Mouse (Mus musculus): ENCODE data around the gene Rcbtb1. TPM values are rescaled to one million over a fixed set of nuclear protein-coding genes. Genes with fewer than 3 reads are reported as not detected.
"Not testable (repeated sequence)": the region's sequence is repeated elsewhere in the genome, so short reads cannot be mapped to it uniquely, and the experiment has no call there.

Rcbtb1 gene
- polyA plus RNA-seq, 1 experiment, result 9.6 TPM

DNA sequence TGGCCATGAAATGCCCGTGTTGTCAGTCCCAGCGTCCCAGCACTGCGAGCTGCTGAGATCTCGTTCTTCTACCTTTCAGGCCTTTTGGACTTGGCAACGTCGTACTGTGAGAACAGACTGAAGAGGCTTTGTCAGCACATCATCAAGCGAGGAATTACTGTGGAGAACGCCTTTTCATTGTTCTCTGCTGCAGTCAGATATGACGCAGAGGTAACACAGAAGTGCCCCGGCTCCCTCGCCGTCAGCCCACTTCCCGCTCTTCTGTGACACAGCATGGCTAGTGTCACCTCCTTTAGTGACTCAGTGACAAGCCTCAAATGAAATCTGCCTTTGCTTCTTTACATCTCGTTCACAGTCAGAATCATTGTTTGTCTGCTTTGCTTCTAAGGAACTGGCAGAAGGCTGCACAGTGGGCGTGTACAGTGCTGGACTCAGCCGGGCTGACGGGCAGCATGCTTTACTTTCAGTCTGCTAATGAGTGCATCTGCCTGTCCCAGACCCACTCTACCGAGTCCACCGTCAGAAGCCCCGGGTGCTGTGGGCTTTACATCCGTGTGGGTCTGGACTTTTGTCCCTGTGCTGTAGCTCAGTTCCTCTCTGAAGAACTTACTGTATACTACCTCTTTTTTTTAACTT is 29.4 kb downstream of the Rcbtb1 start:
- no peak overlapping the region for H3K4me3 ChIP-seq (ENCODE audit: insufficient read depth, low read depth, low read length)

DNA sequence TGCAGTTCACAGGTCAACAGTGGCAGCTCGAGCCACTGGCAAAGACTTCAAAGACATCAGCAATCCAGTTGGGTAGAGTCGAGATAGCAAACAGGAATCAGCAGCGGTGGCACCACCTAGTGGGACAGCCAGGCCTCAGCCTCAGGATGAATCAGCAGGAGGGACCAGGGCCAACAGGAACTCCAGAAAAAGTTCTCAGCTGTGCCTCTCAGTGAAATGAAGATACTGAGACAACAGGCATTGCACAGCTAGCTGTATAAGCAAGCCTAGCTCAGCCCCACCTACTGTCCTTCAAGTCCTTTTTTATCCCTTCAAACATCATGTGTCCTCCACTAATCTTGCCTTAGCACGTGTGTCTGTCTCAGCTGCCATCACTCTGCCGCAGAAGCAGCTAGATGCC is 31.0 kb downstream of the Rcbtb1 start:
- Histone ChIP-seq H3K4me3 (ENCODE audit: insufficient read depth, low read depth, low read length) (no peak overlapping the region), H3K27ac (replicated peaks; ENCODE audit: low read depth, low read length) (no peak overlapping the region), H3K4me1 (ENCODE audit: control insufficient read depth, insufficient read depth, insufficient read length, low read length) (no peaks in the 10 kb centered on the region)

More for the DNA sequence above, 29.4 kb downstream of the Rcbtb1 start:
- no peaks in the 10 kb centered on the region for H3K4me1 ChIP-seq (ENCODE audit: control insufficient read depth, insufficient read depth, insufficient read length, low read length)
- no peak overlapping the region for H3K27ac ChIP-seq (replicated peaks; ENCODE audit: low read depth, low read length)

DNA sequence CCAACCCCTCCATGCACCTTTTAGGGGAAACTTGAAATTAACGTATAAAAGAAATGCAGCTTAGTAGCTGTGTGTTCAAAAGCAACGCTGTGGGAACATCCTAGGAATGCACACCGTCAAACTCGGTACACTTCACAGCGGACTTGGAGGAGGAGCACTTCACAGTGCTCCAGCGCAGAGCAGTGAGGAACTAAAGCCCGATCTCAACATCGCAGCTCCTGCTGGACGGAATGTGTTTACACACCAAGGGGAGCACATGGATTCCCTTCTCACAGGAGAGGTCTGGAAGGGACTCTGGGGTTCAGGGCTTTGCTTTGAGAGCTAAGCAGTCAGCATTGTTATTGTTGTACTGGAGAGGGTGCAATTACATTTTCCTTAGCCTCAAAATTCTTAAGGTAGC is 32.6 kb downstream of the Rcbtb1 start:
- Histone ChIP-seq H3K27ac (replicated peaks; ENCODE audit: low read depth, low read length) (no peak overlapping the region), H3K4me3 (ENCODE audit: insufficient read depth, low read depth, low read length) (no peak overlapping the region), H3K4me1 (ENCODE audit: control insufficient read depth, insufficient read depth, insufficient read length, low read length) (no peaks in the 10 kb centered on the region)

DNA sequence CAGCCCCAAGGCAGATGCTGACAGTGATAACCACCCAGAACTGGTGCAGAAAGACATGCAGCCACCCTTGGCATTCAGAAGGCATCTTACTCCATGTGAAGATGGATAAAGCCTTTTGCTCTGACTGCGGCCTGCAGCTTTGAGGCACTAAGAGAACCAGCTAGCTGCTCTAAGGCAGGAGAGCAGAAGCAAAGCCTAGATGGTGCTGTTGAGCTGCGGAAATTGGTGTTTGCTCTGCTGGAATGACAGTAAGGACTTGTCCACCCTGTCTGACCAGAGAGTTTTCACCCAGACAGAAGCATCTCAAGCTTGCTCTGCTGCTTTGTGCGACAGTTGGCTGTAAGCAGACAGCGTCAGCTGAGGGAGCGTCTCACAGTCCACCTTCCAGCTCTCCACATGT is 49.3 kb downstream of the Rcbtb1 start:
- not testable (repeated sequence) for H3K27ac ChIP-seq (replicated peaks; ENCODE audit: low read depth, low read length); H3K4me3 ChIP-seq (ENCODE audit: insufficient read depth, low read depth, low read length); H3K4me1 ChIP-seq (ENCODE audit: control insufficient read depth, insufficient read depth, insufficient read length, low read length)

DNA sequence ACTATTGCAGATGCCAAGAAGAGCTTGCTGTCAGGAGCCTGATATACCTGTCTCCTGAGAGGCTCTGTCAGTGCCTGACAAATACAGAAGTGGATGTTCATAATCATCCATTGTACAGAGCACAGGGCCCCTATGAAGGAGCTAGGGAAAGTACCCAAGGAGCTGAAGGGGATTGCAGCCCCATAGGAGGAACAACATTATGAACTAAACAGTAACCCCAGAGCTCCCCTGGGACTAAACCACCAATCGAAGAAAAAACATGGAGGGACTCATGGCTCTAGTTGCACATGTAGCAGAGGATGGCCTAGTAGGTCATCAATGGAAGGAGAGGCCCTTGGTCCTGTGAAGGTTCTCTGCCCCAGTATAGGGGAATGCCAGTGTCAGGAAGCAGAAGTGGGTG is 54.9 kb downstream of the Rcbtb1 start:
- H3K4me1 ChIP-seq (ENCODE audit: control insufficient read depth, insufficient read depth, insufficient read length, low read length); H3K27ac ChIP-seq (replicated peaks; ENCODE audit: low read depth, low read length); H3K4me3 ChIP-seq (ENCODE audit: insufficient read depth, low read depth, low read length): not testable (repeated sequence)

- 0 out of 2 replicates have a peak within 1 kb of the TSS, but pooled peaks have one; percentile 14 for H3K4me3 ChIP-seq (ENCODE audit: insufficient read depth, low read depth, low read length)
- H3K4me1 ChIP-seq (ENCODE audit: control insufficient read depth, insufficient read depth, insufficient read length, low read length), result no peaks in the 10 kb centered on the region
- H3K27ac ChIP-seq (replicated peaks; ENCODE audit: low read depth, low read length), result no peak within 1 kb of the TSS
These were observed 59.0 kb downstream of the Rcbtb1 start, which contains the start of gene Gm6904 for GRCm38 (mm10) chr14:59260056-59260455. Gm6904 (minus strand) TSS chr14:59260216.

DNA sequence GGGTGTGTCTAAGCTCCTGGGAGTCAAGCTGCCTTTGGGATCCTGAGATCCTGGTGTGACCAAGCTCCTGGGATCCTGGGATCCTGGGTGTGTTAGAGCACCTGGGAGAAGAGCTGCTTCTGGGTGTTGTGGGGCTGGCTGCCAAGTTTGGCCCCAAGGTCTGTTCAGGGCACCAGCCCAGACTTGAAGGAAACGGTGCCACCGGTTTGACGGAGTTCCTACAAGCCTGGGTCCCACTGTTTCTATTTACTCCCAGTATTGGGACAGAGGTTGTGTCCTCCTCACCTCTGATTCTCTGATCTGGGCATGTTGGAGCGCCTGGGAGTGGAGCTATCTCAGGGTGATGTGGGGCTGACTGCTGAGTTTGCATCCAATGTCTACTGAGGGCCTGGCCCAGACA is 74.0 kb downstream of the Rcbtb1 start:
- H3K4me1 ChIP-seq (ENCODE audit: control insufficient read depth, insufficient read depth, insufficient read length, low read length); H3K4me3 ChIP-seq (ENCODE audit: insufficient read depth, low read depth, low read length); H3K27ac ChIP-seq (replicated peaks; ENCODE audit: low read depth, low read length): not testable (repeated sequence)

Other genes starting within 250 kb of the Rcbtb1 start
- gene 1700129C05Rik, start 58.3 kb upstream of the Rcbtb1 start, polyA plus RNA-seq (2012; ENCODE audit: insufficient read depth, insufficient read length, missing spikeins), result not detected in 2 replicates
- gene Gm5142, start 22.5 kb upstream of the Rcbtb1 start, polyA plus RNA-seq (2012; ENCODE audit: insufficient read depth, insufficient read length, missing spikeins), result not detected in 2 replicates
- not detected in 2 replicates for gene Gm6904, start 59.0 kb downstream of the Rcbtb1 start, polyA plus RNA-seq (2012; ENCODE audit: insufficient read depth, insufficient read length, missing spikeins)
- not detected in 2 replicates for gene Phf11a, start 96.3 kb downstream of the Rcbtb1 start, polyA plus RNA-seq (2012; ENCODE audit: insufficient read depth, insufficient read length, missing spikeins)
- gene Phf11b, start 140.1 kb downstream of the Rcbtb1 start, polyA plus RNA-seq (2012; ENCODE audit: insufficient read depth, insufficient read length, missing spikeins), result 1.2 and 2.0 TPM in 2 replicates
- 6.7 and 7.3 TPM in 2 replicates for gene Phf11d, start 164.3 kb downstream of the Rcbtb1 start, polyA plus RNA-seq (2012; ENCODE audit: insufficient read depth, insufficient read length, missing spikeins)
- gene Phf11c, start 194.2 kb downstream of the Rcbtb1 start, polyA plus RNA-seq (2012; ENCODE audit: insufficient read depth, insufficient read length, missing spikeins), result not detected in 2 replicates
- 4.3 and 5.6 TPM in 2 replicates for gene Setdb2, start 239.7 kb downstream of the Rcbtb1 start, polyA plus RNA-seq (2012; ENCODE audit: insufficient read depth, insufficient read length, missing spikeins)
- 33.1 and 44.4 TPM in 2 replicates for gene Cab39l, start 239.8 kb downstream of the Rcbtb1 start, polyA plus RNA-seq (2012; ENCODE audit: insufficient read depth, insufficient read length, missing spikeins)

Measured in brown adipose tissue, adult 24 weeks (tissue).